Mouse (Mus musculus): ENCODE results near the gene Adamts9. TPM values are rescaled to one million over a fixed set of nuclear protein-coding genes. Genes with fewer than 3 reads are reported as not detected.
A peak's percentile ranks its signal among the peaks of the same experiment; 100 is the strongest.

The Adamts9 gene
- polyA plus RNA-seq, 1 experiment from 2014 or later: 1.0 TPM

- H3K4me1 ChIP-seq (ENCODE audit: control insufficient read depth, low read depth, low read length): no peaks in the 10 kb centered on the region
- 58% methylated on average over 3 of the region's 3 CpGs for WGBS (ENCODE audit: insufficient replicate concordance)
Observed at GRCm38 (mm10) chr6:92968718-92969117, 25.4 kb upstream of the Adamts9 start.

GRCm38 (mm10) chr6:92968216-92968615, 24.9 kb upstream of the Adamts9 start:
- Histone ChIP-seq H3K9ac (ENCODE audit: low read depth, low read length) (no peak overlapping the region), H3K4me2 (ENCODE audit: low read depth, low read length) (no peak overlapping the region), H3K27ac (ENCODE audit: low read length) (no peak overlapping the region), H3K36me3 (ENCODE audit: control insufficient read depth, insufficient read depth) (no peaks in the 10 kb centered on the region), H3K4me1 (ENCODE audit: control insufficient read depth, low read depth, low read length) (no peaks in the 10 kb centered on the region), H3K4me3 (ENCODE audit: low read depth, low read length) (no peak overlapping the region), H3K9me3 (replicated peaks; ENCODE audit: control insufficient read depth, low read length) (no peaks in the 10 kb centered on the region), H3K27me3 (ENCODE audit: control insufficient read depth, insufficient read depth, low read depth, low read length) (no peaks in the 10 kb centered on the region)
- no peak for ATAC-seq (ENCODE audit: low read depth)
- 42% methylated on average over 3 of the region's 3 CpGs for WGBS (ENCODE audit: insufficient replicate concordance)

More at GRCm38 (mm10) chr6:92968718-92969117, 25.4 kb upstream of the Adamts9 start:
- Histone ChIP-seq H3K9ac (ENCODE audit: low read depth, low read length) (no peak overlapping the region), H3K27me3 (ENCODE audit: control insufficient read depth, insufficient read depth, low read depth, low read length) (no peaks in the 10 kb centered on the region), H3K27ac (ENCODE audit: low read length) (no peak overlapping the region), H3K4me2 (ENCODE audit: low read depth, low read length) (no peak overlapping the region), H3K9me3 (replicated peaks; ENCODE audit: control insufficient read depth, low read length) (no peaks in the 10 kb centered on the region), H3K36me3 (ENCODE audit: control insufficient read depth, insufficient read depth) (no peaks in the 10 kb centered on the region), H3K4me3 (ENCODE audit: low read depth, low read length) (no peak overlapping the region)
- ATAC-seq (ENCODE audit: low read depth): no peak

GRCm38 (mm10) chr6:92962966-92963365, 19.7 kb upstream of the Adamts9 start:
- Histone ChIP-seq H3K27me3 (ENCODE audit: control insufficient read depth, insufficient read depth, low read depth, low read length) (no peaks in the 10 kb centered on the region), H3K27ac (ENCODE audit: low read length) (no peak overlapping the region), H3K36me3 (ENCODE audit: control insufficient read depth, insufficient read depth) (no peaks in the 10 kb centered on the region), H3K4me2 (ENCODE audit: low read depth, low read length) (no peak overlapping the region), H3K9me3 (replicated peaks; ENCODE audit: control insufficient read depth, low read length) (no peaks in the 10 kb centered on the region), H3K4me3 (ENCODE audit: low read depth, low read length) (no peak overlapping the region), H3K4me1 (ENCODE audit: control insufficient read depth, low read depth, low read length) (no peaks in the 10 kb centered on the region), H3K9ac (ENCODE audit: low read depth, low read length) (no peak overlapping the region)
- ATAC-seq (ENCODE audit: low read depth): no peak
- 56% methylated on average over 3 of the region's 3 CpGs for WGBS (ENCODE audit: insufficient replicate concordance)

GRCm38 (mm10) chr6:92960997-92961396, 17.7 kb upstream of the Adamts9 start:
- Histone ChIP-seq H3K36me3 (ENCODE audit: control insufficient read depth, insufficient read depth) (no peaks in the 10 kb centered on the region), H3K9ac (ENCODE audit: low read depth, low read length) (no peak overlapping the region), H3K27ac (ENCODE audit: low read length) (no peak overlapping the region), H3K9me3 (replicated peaks; ENCODE audit: control insufficient read depth, low read length) (no peaks in the 10 kb centered on the region), H3K4me3 (ENCODE audit: low read depth, low read length) (no peak overlapping the region), H3K4me2 (ENCODE audit: low read depth, low read length) (no peak overlapping the region), H3K4me1 (ENCODE audit: control insufficient read depth, low read depth, low read length) (no peaks in the 10 kb centered on the region), H3K27me3 (ENCODE audit: control insufficient read depth, insufficient read depth, low read depth, low read length) (no peaks in the 10 kb centered on the region)
- 64% methylated on average over 6 of the region's 6 CpGs for WGBS (ENCODE audit: insufficient replicate concordance)
- no peak for ATAC-seq (ENCODE audit: low read depth)

- Histone ChIP-seq H3K27me3 (ENCODE audit: control insufficient read depth, insufficient read depth, low read depth, low read length) (no peaks in the 10 kb centered on the region), H3K27ac (ENCODE audit: low read length) (no peak overlapping the region), H3K36me3 (ENCODE audit: control insufficient read depth, insufficient read depth) (no peaks in the 10 kb centered on the region), H3K4me2 (ENCODE audit: low read depth, low read length) (no peak overlapping the region), H3K9me3 (replicated peaks; ENCODE audit: control insufficient read depth, low read length) (no peaks in the 10 kb centered on the region), H3K9ac (ENCODE audit: low read depth, low read length) (no peak overlapping the region), H3K4me1 (ENCODE audit: control insufficient read depth, low read depth, low read length) (no peaks in the 10 kb centered on the region), H3K4me3 (ENCODE audit: low read depth, low read length) (no peak overlapping the region)
- WGBS (ENCODE audit: insufficient replicate concordance): 50% methylated on average over 2 of the region's 2 CpGs
- no peak for ATAC-seq (ENCODE audit: low read depth)
Observed at GRCm38 (mm10) chr6:92959416-92959815, 16.1 kb upstream of the Adamts9 start.

- Histone ChIP-seq H3K27ac (ENCODE audit: low read length) (no peak overlapping the region), H3K9me3 (replicated peaks; ENCODE audit: control insufficient read depth, low read length) (no peaks in the 10 kb centered on the region), H3K4me1 (ENCODE audit: control insufficient read depth, low read depth, low read length) (no peaks in the 10 kb centered on the region), H3K36me3 (ENCODE audit: control insufficient read depth, insufficient read depth) (no peaks in the 10 kb centered on the region), H3K4me3 (ENCODE audit: low read depth, low read length) (no peak overlapping the region), H3K9ac (ENCODE audit: low read depth, low read length) (no peak overlapping the region), H3K4me2 (ENCODE audit: low read depth, low read length) (no peak overlapping the region), H3K27me3 (ENCODE audit: control insufficient read depth, insufficient read depth, low read depth, low read length) (peaks cover 24% of the 10 kb centered on the region)
- no peak for ATAC-seq (ENCODE audit: low read depth)
- whole genome bisulfite sequencing (ENCODE audit: insufficient replicate concordance): 73% methylated on average over 6 of the region's 6 CpGs
Observed at GRCm38 (mm10) chr6:92947337-92948042, 4.2 kb upstream of the Adamts9 start.

- Histone ChIP-seq H3K9me3 (replicated peaks; ENCODE audit: control insufficient read depth, low read length) (no peaks in the 10 kb centered on the region), H3K27me3 (ENCODE audit: control insufficient read depth, insufficient read depth, low read depth, low read length) (peaks cover 47% of the 10 kb centered on the region), H3K27ac (ENCODE audit: low read length) (no peak overlapping the region), H3K9ac (ENCODE audit: low read depth, low read length) (no peak overlapping the region), H3K4me1 (ENCODE audit: control insufficient read depth, low read depth, low read length) (no peaks in the 10 kb centered on the region), H3K36me3 (ENCODE audit: control insufficient read depth, insufficient read depth) (no peaks in the 10 kb centered on the region), H3K4me2 (ENCODE audit: low read depth, low read length) (no peak overlapping the region), H3K4me3 (ENCODE audit: low read depth, low read length) (no peak overlapping the region)
- no peak for ATAC-seq (ENCODE audit: low read depth)
- WGBS (ENCODE audit: insufficient replicate concordance): 32% methylated on average over 7 of the region's 7 CpGs
Observed at GRCm38 (mm10) chr6:92944711-92945110, 1.4 kb upstream of the Adamts9 start.

GRCm38 (mm10) chr6:92944048-92944685, 875 bp upstream of the Adamts9 start:
- H3K9ac ChIP-seq (ENCODE audit: low read depth, low read length): no peak overlapping the region
- no peaks in the 10 kb centered on the region for H3K4me1 ChIP-seq (ENCODE audit: control insufficient read depth, low read depth, low read length)
- H3K36me3 ChIP-seq (ENCODE audit: control insufficient read depth, insufficient read depth): no peaks in the 10 kb centered on the region
- H3K4me3 ChIP-seq (ENCODE audit: low read depth, low read length): peak overlapping the region; percentile 49; the same call in 1 of the 2 replicates
- H3K27ac ChIP-seq (ENCODE audit: low read length): no peak overlapping the region
- no peaks in the 10 kb centered on the region for H3K9me3 ChIP-seq (replicated peaks; ENCODE audit: control insufficient read depth, low read length)
- H3K27me3 ChIP-seq (ENCODE audit: control insufficient read depth, insufficient read depth, low read depth, low read length): peaks cover 47% of the 10 kb centered on the region
- WGBS (ENCODE audit: insufficient replicate concordance): 4% methylated on average over 14 of the region's 14 CpGs
- peak overlapping the region; percentile 49 for H3K4me2 ChIP-seq (ENCODE audit: low read depth, low read length)
- no peak for ATAC-seq (ENCODE audit: low read depth)

- Histone ChIP-seq H3K4me2 (ENCODE audit: low read depth, low read length) (peak overlapping the region; percentile 48), H3K36me3 (ENCODE audit: control insufficient read depth, insufficient read depth) (no peaks in the 10 kb centered on the region), H3K9me3 (replicated peaks; ENCODE audit: control insufficient read depth, low read length) (no peaks in the 10 kb centered on the region), H3K4me1 (ENCODE audit: control insufficient read depth, low read depth, low read length) (no peaks in the 10 kb centered on the region), H3K9ac (ENCODE audit: low read depth, low read length) (no peak overlapping the region), H3K27me3 (ENCODE audit: control insufficient read depth, insufficient read depth, low read depth, low read length) (peaks cover 47% of the 10 kb centered on the region), H3K4me3 (ENCODE audit: low read depth, low read length) (peak overlapping the region; percentile 49), H3K27ac (ENCODE audit: low read length) (no peak overlapping the region)
- WGBS (ENCODE audit: insufficient replicate concordance): under 1% methylated on average over 30 of the region's 30 CpGs
- no peak for ATAC-seq (ENCODE audit: low read depth)
Observed at GRCm38 (mm10) chr6:92941756-92942420, 1.4 kb downstream of the Adamts9 start.
